Mouse (Mus musculus) lung, postnatal 10 days (tissue): Measurements from ENCODE around the gene Ube2l3.

Experiments used
- DNase-seq: peaks from one replicate; pipeline ENCODE4 v3.0.0; 2021

Gene Ube2l3

GRCm38 (mm10) chr16:17146772-17147235, 55.6 kb downstream of the Ube2l3 start, which contains the start of gene Ccdc116:
Gene Ccdc116, minus strand, starts transcription at chr16:17147229.
- DNase-seq, result peak; percentile 91

GRCm38 (mm10) chr16:17144339-17144738, 58.1 kb downstream of the Ube2l3 start, which contains the start of gene Ydjc:
Gene Ydjc, plus strand, starts transcription at chr16:17144621.
- no peak for DNase-seq

- no peak for DNase-seq
Measured at GRCm38 (mm10) chr16:17137355-17137754, 65.1 kb downstream of the Ube2l3 start.

GRCm38 (mm10) chr16:17132906-17133200, 69.6 kb downstream of the Ube2l3 start:
- no peak for DNase-seq

- DNase-seq, result peak; percentile 99
Measured at GRCm38 (mm10) chr16:17132089-17132905, 70.2 kb downstream of the Ube2l3 start, which contains the start of gene Sdf2l1. Gene Sdf2l1, minus strand, starts transcription at chr16:17132383.

- no peak for DNase-seq
Measured at GRCm38 (mm10) chr16:17131191-17132088, 71.0 kb downstream of the Ube2l3 start.

GRCm38 (mm10) chr16:17127292-17127691, 75.2 kb downstream of the Ube2l3 start:
- peak; percentile 77 for DNase-seq

- peak; percentile 82 for DNase-seq
Measured at GRCm38 (mm10) chr16:17124871-17125520, 77.5 kb downstream of the Ube2l3 start, which contains the start of gene 2610318N02Rik. Gene 2610318N02Rik, minus strand, starts transcription at chr16:17125167.

- DNase-seq, result no peak
Measured at GRCm38 (mm10) chr16:17124119-17124870, 78.2 kb downstream of the Ube2l3 start.

GRCm38 (mm10) chr16:17121569-17121968, 80.9 kb downstream of the Ube2l3 start:
- no peak for DNase-seq

GRCm38 (mm10) chr16:17117309-17117799, 85.1 kb downstream of the Ube2l3 start:
- DNase-seq, result no peak

GRCm38 (mm10) chr16:17110771-17111743, 91.4 kb downstream of the Ube2l3 start, which contains the start of gene Ppil2:
Gene Ppil2, minus strand, starts transcription at chr16:17111257.
- peak; percentile 77 for DNase-seq

GRCm38 (mm10) chr16:17104600-17104999, 97.8 kb downstream of the Ube2l3 start:
- peak; percentile 40 for DNase-seq

- peak; percentile 55 for DNase-seq
Measured at GRCm38 (mm10) chr16:17102630-17103220, 99.7 kb downstream of the Ube2l3 start.
